Mouse (Mus musculus) neural tube, embryonic 14.5 days (tissue): Measurements from ENCODE around the gene St3gal2. TPM values are rescaled to one million over a fixed set of nuclear protein-coding genes. Genes with fewer than 3 reads are reported as not detected.
"Not testable (repeated sequence)": the region's sequence is repeated elsewhere in the genome, so short reads cannot be mapped to it uniquely, and the experiment has no call there.

Experiments used
- ATAC-seq: fragments of 200-750 bp; cut with Nextera tagmentation; 2 replicates; pipeline ENCODE4 v1.8.0; 2017; ENCODE audit warnings: low read depth, mild to moderate bottlenecking, moderate TSS enrichment, moderate library complexity
- H3K27ac ChIP-seq: fragments of 300-500 bp; sonication (generic); 2 replicates; pipeline ENCODE4 v1.5.1; 2014; ENCODE audit warnings: low read depth, mild to moderate bottlenecking, control low read depth, low read length, moderate library complexity, mixed read lengths
- H3K27me3 ChIP-seq: fragments of 300-500 bp; sonication (generic); 2 replicates; pipeline ENCODE4 v1.6.1; 2014; ENCODE audit warnings: low read length; ENCODE audit not compliant: control insufficient read depth, insufficient read depth
- H3K36me3 ChIP-seq: fragments of 300-500 bp; sonication (generic); 2 replicates; pipeline ENCODE4 v1.6.1; 2014; ENCODE audit warnings: low read length, mixed read lengths; ENCODE audit not compliant: control insufficient read depth, insufficient read depth
- H3K4me1 ChIP-seq: fragments of 300-500 bp; sonication (generic); 2 replicates; pipeline ENCODE4 v1.6.1; 2014; ENCODE audit warnings: low read length; ENCODE audit not compliant: control insufficient read depth, insufficient read depth
- H3K4me2 ChIP-seq: fragments of 300-500 bp; sonication (generic); 2 replicates; pipeline ENCODE4 v1.6.1; 2014; ENCODE audit warnings: mild to moderate bottlenecking, low read depth, low read length, control low read depth
- H3K4me3 ChIP-seq: fragments of 300-500 bp; sonication (generic); 2 replicates; pipeline ENCODE4 v1.5.1; 2014; ENCODE audit warnings: low read depth, low read length, control low read depth, mixed read lengths
- H3K9ac ChIP-seq: fragments of 300-500 bp; sonication (generic); replicated peaks from 2 replicates; pipeline ENCODE4 v1.6.1; 2014; ENCODE audit warnings: low read depth, mild to moderate bottlenecking, control low read depth, low read length, mixed read lengths
- H3K9me3 ChIP-seq: fragments of 300-500 bp; sonication (generic); 2 replicates; pipeline ENCODE4 v1.6.1; 2016; ENCODE audit warnings: low read length; ENCODE audit not compliant: control insufficient read depth
- WGBS: fragments of 180-500 bp; shearing (Covaris S2); extraction: QIAGEN DNeasy Blood & Tissue Kit; methylation state at CpG from one replicate; pipeline ENCODE4 v1.1.7; 2014; 5-methylcytosine and 5-hydroxymethylcytosine counted together
- polyA plus RNA-seq: library from polyadenylated mRNA; unstranded; fragments of >200 nt; fragmentation: Nextera tagmentation; extraction: Ambion mirVana; gene quantifications from 2 replicates; pipeline ENCODE4 v1.2.1, GENCODE M21; 2014

Gene St3gal2
- polyA plus RNA-seq, 1 experiment from 2014 or later = 12.7 TPM

DNA sequence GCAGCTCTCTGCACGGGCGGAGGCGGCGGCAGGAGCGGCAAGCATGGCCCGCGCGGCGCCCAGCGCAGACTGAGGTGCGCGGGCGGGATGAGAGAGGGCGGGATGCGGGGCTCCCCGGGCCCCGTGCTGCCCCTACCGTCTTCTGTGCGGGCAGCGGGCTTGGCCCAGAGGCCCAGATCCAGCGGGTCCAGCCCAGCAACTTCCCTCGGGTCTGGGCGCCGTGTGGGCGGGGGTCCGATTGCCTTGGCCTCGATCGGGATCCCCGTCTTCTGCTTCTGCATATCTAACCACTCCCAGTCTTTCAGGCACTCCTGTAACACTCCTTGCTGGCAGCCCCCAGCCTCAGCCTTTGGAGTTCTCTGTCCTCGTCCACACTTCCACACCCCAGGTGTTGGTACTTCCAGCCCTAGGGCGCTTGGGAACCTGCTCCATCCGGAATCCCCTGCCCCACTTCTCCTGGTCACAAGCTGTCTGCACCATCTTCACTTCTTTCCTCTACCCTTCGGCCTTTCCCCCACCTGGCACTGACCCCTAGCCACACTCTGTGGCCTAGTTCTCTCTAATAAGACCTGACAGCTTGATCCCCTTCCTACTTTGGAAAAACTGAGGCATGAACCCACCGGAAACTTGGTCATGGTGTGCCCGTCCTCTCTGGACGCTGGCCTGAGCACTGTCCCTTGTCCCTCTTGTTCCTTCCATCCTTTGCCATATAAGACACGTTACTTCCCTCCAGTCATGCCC is 480 bp downstream of the St3gal2 start:
- Histone ChIP-seq H3K9me3 (no peaks in the 10 kb centered on the region), H3K27ac (peak overlapping the region; percentile 77), H3K27me3 (no peaks in the 10 kb centered on the region), H3K9ac (peak overlapping the region; percentile 90), H3K36me3 (no peaks in the 10 kb centered on the region), H3K4me1 (peaks cover 16% of the 10 kb centered on the region), H3K4me2 (peak overlapping the region; percentile 68), H3K4me3 (peak overlapping the region; percentile 73)
- WGBS = 1% methylated on average over 33 of the region's 37 CpGs
- ATAC-seq = peak; percentile 45

GRCm38 (mm10) chr8:110920773-110921277 is 1.1 kb downstream of the St3gal2 start:
- no peak overlapping the region for H3K27ac ChIP-seq
- peak overlapping the region; percentile 73 for H3K4me3 ChIP-seq
- WGBS = 42% methylated on average over 3 of the region's 3 CpGs

DNA sequence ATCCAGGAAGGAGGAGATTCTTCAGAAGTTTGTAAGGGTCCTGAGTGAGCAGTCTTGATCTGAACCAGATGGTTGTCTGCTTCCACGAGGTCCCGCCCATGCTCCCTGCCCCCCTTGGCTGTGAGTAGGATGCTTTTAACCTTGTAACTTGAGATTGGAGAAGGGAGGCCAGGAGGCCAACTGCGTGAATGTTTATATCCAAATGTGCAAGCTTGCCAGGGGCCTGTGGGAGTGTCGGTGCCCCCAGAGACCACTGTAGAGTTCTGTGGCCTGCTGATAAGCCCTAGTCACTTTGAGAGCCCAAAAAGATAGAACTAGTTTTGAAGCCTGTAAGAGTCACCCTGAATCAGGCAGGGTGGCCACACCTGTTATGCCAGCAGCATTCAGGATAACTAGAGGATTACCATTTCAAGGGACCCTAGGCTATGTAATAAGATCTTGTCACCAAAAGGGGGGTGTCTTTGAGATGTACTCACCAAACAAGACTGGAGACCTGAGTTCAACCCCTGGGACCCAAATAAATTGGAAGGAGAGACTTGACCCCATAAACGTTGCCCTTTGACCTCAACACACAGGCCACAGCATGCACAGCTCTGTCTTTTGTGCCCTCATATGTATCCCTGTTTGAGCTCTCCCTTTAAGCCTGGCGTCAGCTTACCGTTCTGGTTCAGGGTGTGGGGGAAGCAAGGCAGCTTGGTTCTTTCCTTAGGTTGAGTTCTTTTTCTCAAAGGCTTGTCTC is 1.9 kb downstream of the St3gal2 start:
- Histone ChIP-seq H3K4me2 (peak overlapping the region; percentile 68), H3K4me1 (peaks cover 16% of the 10 kb centered on the region), H3K9ac (no peak overlapping the region), H3K36me3 (no peaks in the 10 kb centered on the region), H3K27me3 (no peaks in the 10 kb centered on the region), H3K27ac (no peak overlapping the region), H3K9me3 (no peaks in the 10 kb centered on the region), H3K4me3 (peak overlapping the region; percentile 73; the same call in 1 of the 2 replicates)
- WGBS = 29% methylated on average over 7 of the region's 7 CpGs
- no peak for ATAC-seq

More at GRCm38 (mm10) chr8:110920773-110921277, 1.1 kb downstream of the St3gal2 start:
- H3K27me3 ChIP-seq = no peaks in the 10 kb centered on the region
- H3K9ac ChIP-seq = peak overlapping the region; percentile 90
- H3K4me1 ChIP-seq = peaks cover 16% of the 10 kb centered on the region
- H3K4me2 ChIP-seq = peak overlapping the region; percentile 68
- ATAC-seq = no peak
- no peaks in the 10 kb centered on the region for H3K9me3 ChIP-seq
- H3K36me3 ChIP-seq = no peaks in the 10 kb centered on the region

- H3K4me3 ChIP-seq = no peak overlapping the region
- H3K9me3 ChIP-seq = no peaks in the 10 kb centered on the region
- no peaks in the 10 kb centered on the region for H3K36me3 ChIP-seq
- H3K27ac ChIP-seq = no peak overlapping the region
- WGBS = 70% methylated on average over 8 of the region's 8 CpGs
- no peak overlapping the region for H3K9ac ChIP-seq
- H3K4me2 ChIP-seq = no peak overlapping the region
- H3K27me3 ChIP-seq = no peaks in the 10 kb centered on the region
- no peak for ATAC-seq
- H3K4me1 ChIP-seq = peaks cover 9% of the 10 kb centered on the region
These were observed 6.0 kb downstream of the St3gal2 start for GRCm38 (mm10) chr8:110925691-110926140.

- Histone ChIP-seq H3K27ac (no peak overlapping the region), H3K4me2 (no peak overlapping the region), H3K9me3 (no peaks in the 10 kb centered on the region), H3K9ac (no peak overlapping the region), H3K27me3 (no peaks in the 10 kb centered on the region), H3K4me3 (no peak overlapping the region), H3K36me3 (no peaks in the 10 kb centered on the region), H3K4me1 (no peaks in the 10 kb centered on the region)
- no peak for ATAC-seq
- 57% methylated on average over 5 of the region's 5 CpGs for WGBS
These were observed 7.0 kb downstream of the St3gal2 start for GRCm38 (mm10) chr8:110926690-110927089.

DNA sequence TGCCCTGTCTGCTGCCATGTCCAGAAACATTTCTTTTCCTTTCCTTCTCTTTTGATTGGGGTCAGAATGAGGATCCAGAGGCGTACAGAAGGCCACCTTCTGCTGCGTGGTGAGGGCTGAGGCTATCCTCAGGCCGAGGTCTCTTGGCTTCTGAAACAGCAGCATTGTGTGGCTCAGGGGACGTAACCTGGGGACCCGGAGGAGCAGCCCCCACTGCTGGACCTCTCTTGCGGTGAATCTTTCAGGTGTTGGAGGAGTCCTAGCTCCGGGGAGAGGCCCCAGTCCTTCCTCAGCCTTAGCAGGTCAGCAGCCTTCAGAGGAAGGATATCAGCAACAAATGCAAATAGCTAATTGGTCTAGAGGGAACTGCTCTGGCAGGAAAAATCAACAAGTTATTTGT is 8.7 kb downstream of the St3gal2 start:
- no peaks in the 10 kb centered on the region for H3K9me3 ChIP-seq
- H3K9ac ChIP-seq = no peak overlapping the region
- no peaks in the 10 kb centered on the region for H3K4me1 ChIP-seq
- H3K27ac ChIP-seq = no peak overlapping the region
- no peaks in the 10 kb centered on the region for H3K36me3 ChIP-seq
- no peak overlapping the region for H3K4me2 ChIP-seq
- no peak for ATAC-seq
- H3K4me3 ChIP-seq = no peak overlapping the region
- no peaks in the 10 kb centered on the region for H3K27me3 ChIP-seq
- 87% methylated on average over 7 of the region's 7 CpGs for WGBS

DNA sequence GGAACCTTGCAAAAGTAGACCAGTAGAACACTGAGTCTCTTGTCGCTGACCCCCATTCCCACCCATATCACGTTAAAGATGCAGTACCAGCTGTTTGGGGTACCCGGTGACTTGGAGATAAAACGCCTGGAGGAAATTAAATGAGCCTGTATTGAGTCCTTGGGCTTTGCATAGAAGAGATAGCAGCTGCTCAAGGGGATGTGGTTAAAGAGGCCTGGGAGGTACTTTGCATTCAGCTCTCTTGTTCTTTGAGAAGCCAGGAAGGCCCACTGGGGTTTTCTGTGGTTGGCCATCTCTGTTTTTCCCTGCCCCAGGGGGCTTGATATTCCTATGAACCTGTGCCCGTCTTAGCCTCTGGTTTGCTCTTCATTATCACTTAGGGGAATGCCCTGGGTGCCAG is 9.3 kb downstream of the St3gal2 start:
- H3K4me2 ChIP-seq = no peak overlapping the region
- WGBS = 63% methylated on average over 5 of the region's 5 CpGs
- H3K9ac ChIP-seq = no peak overlapping the region
- no peak overlapping the region for H3K4me3 ChIP-seq
- H3K27ac ChIP-seq = no peak overlapping the region
- no peaks in the 10 kb centered on the region for H3K4me1 ChIP-seq
- ATAC-seq = no peak
- H3K9me3 ChIP-seq = no peaks in the 10 kb centered on the region
- no peaks in the 10 kb centered on the region for H3K36me3 ChIP-seq
- H3K27me3 ChIP-seq = no peaks in the 10 kb centered on the region

DNA sequence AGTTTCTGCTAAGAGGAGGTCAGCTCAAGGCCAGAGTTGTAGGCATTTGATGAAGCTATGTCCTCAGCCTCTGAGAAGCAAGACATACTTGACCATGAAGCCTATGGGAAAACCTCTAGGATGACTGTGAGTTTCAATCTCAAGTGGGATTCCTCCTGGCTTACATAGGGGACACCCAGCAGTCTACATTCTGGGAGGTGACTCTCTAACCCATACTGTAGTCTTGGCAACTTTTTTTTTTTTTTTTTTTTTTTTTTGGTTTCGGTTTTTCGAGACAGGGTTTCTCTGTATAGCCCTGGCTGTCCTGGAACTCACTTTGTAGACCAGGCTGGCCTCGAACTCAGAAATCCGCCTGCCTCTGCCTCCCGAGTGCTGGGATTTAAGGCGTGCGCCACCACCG is 9.9 kb downstream of the St3gal2 start:
- H3K4me3 ChIP-seq, H3K36me3 ChIP-seq, H3K27ac ChIP-seq, H3K9ac ChIP-seq, H3K9me3 ChIP-seq, H3K4me2 ChIP-seq, ATAC-seq, H3K4me1 ChIP-seq, H3K27me3 ChIP-seq: not testable (repeated sequence)
- WGBS = 94% methylated on average over 6 of the region's 8 CpGs
